Mouse (Mus musculus): ENCODE measurements around the gene Igsf9. TPM values are rescaled to one million over a fixed set of nuclear protein-coding genes. Genes with fewer than 3 reads are reported as not detected.

Igsf9 gene
- polyA plus RNA-seq, 1 experiment from 2014 or later = 49.0 TPM

- WGBS = 2% methylated on average over 56 of the region's 56 CpGs
- peaks cover 17% of the 10 kb centered on the region for H3K36me3 ChIP-seq
These were observed 19.1 kb downstream of the Igsf9 start for GRCm38 (mm10) chr1:172500451-172501370.

GRCm38 (mm10) chr1:172501371-172502144 lies 20.0 kb downstream of the Igsf9 start:
- Histone ChIP-seq H3K27ac (peak overlapping the region; percentile 95), H3K36me3 (peaks cover 24% of the 10 kb centered on the region), H3K4me1 (peaks cover 41% of the 10 kb centered on the region), H3K27me3 (replicated peaks) (no peaks in the 10 kb centered on the region), H3K9ac (peak overlapping the region; percentile 45; the same call in 1 of the 2 replicates), H3K4me3 (replicated peaks) (peak overlapping the region; percentile 55), H3K4me2 (peak overlapping the region; percentile 69), H3K9me3 (no peaks in the 10 kb centered on the region)
- WGBS = 27% methylated on average over 13 of the region's 13 CpGs
- peak; percentile 9; the same call in 1 of the 2 replicates for ATAC-seq (ENCODE audit: insufficient read depth, low FRiP score, low read depth)

More at GRCm38 (mm10) chr1:172500451-172501370, 19.1 kb downstream of the Igsf9 start:
- peak overlapping the region; percentile 55 for H3K4me3 ChIP-seq (replicated peaks)
- H3K27me3 ChIP-seq (replicated peaks) = no peaks in the 10 kb centered on the region
- peaks cover 41% of the 10 kb centered on the region for H3K4me1 ChIP-seq
- H3K9ac ChIP-seq = peak overlapping the region; percentile 45
- no peaks in the 10 kb centered on the region for H3K9me3 ChIP-seq
- peak overlapping the region; percentile 95 for H3K27ac ChIP-seq
- H3K4me2 ChIP-seq = peak overlapping the region; percentile 69
- peak; percentile 52 for ATAC-seq (ENCODE audit: insufficient read depth, low FRiP score, low read depth)

GRCm38 (mm10) chr1:172502145-172503110 lies 20.8 kb downstream of the Igsf9 start:
- no peak overlapping the region for H3K9ac ChIP-seq
- ATAC-seq (ENCODE audit: insufficient read depth, low FRiP score, low read depth) = no peak
- H3K4me1 ChIP-seq = peaks cover 45% of the 10 kb centered on the region

GRCm38 (mm10) chr1:172503111-172503997 lies 21.8 kb downstream of the Igsf9 start:
- Histone ChIP-seq H3K9me3 (no peaks in the 10 kb centered on the region), H3K36me3 (peaks cover 28% of the 10 kb centered on the region), H3K4me3 (replicated peaks) (peak overlapping the region; percentile 55), H3K27ac (peak overlapping the region; percentile 95), H3K9ac (no peak overlapping the region), H3K27me3 (replicated peaks) (no peaks in the 10 kb centered on the region), H3K4me2 (peak overlapping the region; percentile 69), H3K4me1 (peaks cover 50% of the 10 kb centered on the region)
- ATAC-seq (ENCODE audit: insufficient read depth, low FRiP score, low read depth) = no peak
- 16% methylated on average over 14 of the region's 14 CpGs for WGBS

More at GRCm38 (mm10) chr1:172502145-172503110, 20.8 kb downstream of the Igsf9 start:
- Histone ChIP-seq H3K36me3 (peaks cover 27% of the 10 kb centered on the region), H3K4me3 (replicated peaks) (peak overlapping the region; percentile 55), H3K9me3 (no peaks in the 10 kb centered on the region), H3K27ac (peak overlapping the region; percentile 95), H3K4me2 (peak overlapping the region; percentile 69), H3K27me3 (replicated peaks) (no peaks in the 10 kb centered on the region)
- WGBS = 18% methylated on average over 13 of the region's 13 CpGs

- Histone ChIP-seq H3K9me3 (no peaks in the 10 kb centered on the region), H3K36me3 (peaks cover 28% of the 10 kb centered on the region), H3K4me1 (peaks cover 43% of the 10 kb centered on the region), H3K27me3 (replicated peaks) (no peaks in the 10 kb centered on the region), H3K4me2 (0 out of 2 replicates have a peak overlapping the region, but pooled peaks have one; percentile 11), H3K4me3 (replicated peaks) (no peak overlapping the region), H3K9ac (no peak overlapping the region), H3K27ac (0 out of 2 replicates have a peak overlapping the region, but pooled peaks have one; percentile 3)
- ATAC-seq (ENCODE audit: insufficient read depth, low FRiP score, low read depth) = no peak
- WGBS = 82% methylated on average over 8 of the region's 8 CpGs
These were observed 23.2 kb downstream of the Igsf9 start for GRCm38 (mm10) chr1:172504756-172505155.

GRCm38 (mm10) chr1:172507001-172507400 lies 25.4 kb downstream of the Igsf9 start:
- no peak overlapping the region for H3K4me3 ChIP-seq (replicated peaks)
- no peak for ATAC-seq (ENCODE audit: insufficient read depth, low FRiP score, low read depth)
- WGBS = 49% methylated on average over 5 of the region's 5 CpGs
- H3K27ac ChIP-seq = no peak overlapping the region
- H3K4me1 ChIP-seq = peaks cover 37% of the 10 kb centered on the region
- no peaks in the 10 kb centered on the region for H3K9me3 ChIP-seq
- no peaks in the 10 kb centered on the region for H3K27me3 ChIP-seq (replicated peaks)
- H3K9ac ChIP-seq = no peak overlapping the region
- peaks cover 28% of the 10 kb centered on the region for H3K36me3 ChIP-seq
- H3K4me2 ChIP-seq = no peak overlapping the region

GRCm38 (mm10) chr1:172507701-172508100 lies 26.1 kb downstream of the Igsf9 start:
- peaks cover 30% of the 10 kb centered on the region for H3K4me1 ChIP-seq
- H3K4me2 ChIP-seq = no peak overlapping the region
- WGBS = 86% methylated on average over 3 of the region's 3 CpGs

GRCm38 (mm10) chr1:172508172-172508571 lies 26.6 kb downstream of the Igsf9 start:
- H3K36me3 ChIP-seq = peaks cover 28% of the 10 kb centered on the region
- 46% methylated on average over 2 of the region's 2 CpGs for WGBS
- no peak overlapping the region for H3K27ac ChIP-seq
- no peaks in the 10 kb centered on the region for H3K9me3 ChIP-seq
- no peak overlapping the region for H3K4me3 ChIP-seq (replicated peaks)
- no peaks in the 10 kb centered on the region for H3K27me3 ChIP-seq (replicated peaks)
- ATAC-seq (ENCODE audit: insufficient read depth, low FRiP score, low read depth) = no peak
- H3K4me2 ChIP-seq = no peak overlapping the region
- no peak overlapping the region for H3K9ac ChIP-seq
- H3K4me1 ChIP-seq = peaks cover 29% of the 10 kb centered on the region

More at GRCm38 (mm10) chr1:172507701-172508100, 26.1 kb downstream of the Igsf9 start:
- no peak for ATAC-seq (ENCODE audit: insufficient read depth, low FRiP score, low read depth)
- Histone ChIP-seq H3K27me3 (replicated peaks) (no peaks in the 10 kb centered on the region), H3K9ac (no peak overlapping the region), H3K27ac (no peak overlapping the region), H3K36me3 (peaks cover 28% of the 10 kb centered on the region), H3K9me3 (no peaks in the 10 kb centered on the region), H3K4me3 (replicated peaks) (no peak overlapping the region)

- Histone ChIP-seq H3K9me3 (no peaks in the 10 kb centered on the region), H3K36me3 (peaks cover 28% of the 10 kb centered on the region), H3K4me2 (no peak overlapping the region), H3K4me1 (peaks cover 30% of the 10 kb centered on the region), H3K9ac (no peak overlapping the region), H3K27ac (peak overlapping the region; percentile 81; the same call in 1 of the 2 replicates), H3K4me3 (replicated peaks) (no peak overlapping the region), H3K27me3 (replicated peaks) (no peaks in the 10 kb centered on the region)
- ATAC-seq (ENCODE audit: insufficient read depth, low FRiP score, low read depth) = no peak
- 68% methylated on average over 5 of the region's 5 CpGs for WGBS
These were observed 27.6 kb downstream of the Igsf9 start for GRCm38 (mm10) chr1:172509235-172509634.

GRCm38 (mm10) chr1:172509983-172510382 lies 28.4 kb downstream of the Igsf9 start:
- WGBS = 45% methylated on average over 8 of the region's 8 CpGs
- no peak overlapping the region for H3K4me3 ChIP-seq (replicated peaks)
- H3K4me1 ChIP-seq = peaks cover 30% of the 10 kb centered on the region
- peaks cover 26% of the 10 kb centered on the region for H3K36me3 ChIP-seq
- no peaks in the 10 kb centered on the region for H3K9me3 ChIP-seq
- peak overlapping the region; percentile 81 for H3K27ac ChIP-seq
- H3K4me2 ChIP-seq = peak overlapping the region; percentile 38
- ATAC-seq (ENCODE audit: insufficient read depth, low FRiP score, low read depth) = peak; percentile 61
- no peak overlapping the region for H3K9ac ChIP-seq
- no peaks in the 10 kb centered on the region for H3K27me3 ChIP-seq (replicated peaks)
